Mouse (Mus musculus): ENCODE measurements around the gene Cbl. TPM values are rescaled to one million over a fixed set of nuclear protein-coding genes. Genes with fewer than 3 reads are reported as not detected.

Cbl gene
- polyA plus RNA-seq, 1 experiment from 2014 or later = 13.0 TPM

- Histone ChIP-seq H3K36me3 (ENCODE audit: control insufficient read depth, insufficient read depth) (no peaks in the 10 kb centered on the region; the same call in 1 of the 2 replicates), H3K9ac (ENCODE audit: low read length) (no peak overlapping the region), H3K4me2 (ENCODE audit: low read depth, low read length) (no peak overlapping the region), H3K27ac (ENCODE audit: low read length) (no peak overlapping the region), H3K9me3 (replicated peaks; ENCODE audit: control insufficient read depth, low read length) (no peaks in the 10 kb centered on the region), H3K27me3 (ENCODE audit: control insufficient read depth, insufficient read depth, low read length) (no peaks in the 10 kb centered on the region), H3K4me3 (ENCODE audit: low read length) (no peak overlapping the region), H3K4me1 (ENCODE audit: control insufficient read depth, insufficient read depth, low read length) (peaks cover 9% of the 10 kb centered on the region; the same call in 1 of the 2 replicates)
- ATAC-seq (replicated peaks; ENCODE audit: extremely low read depth, insufficient read depth, low FRiP score) = no peak
- WGBS = 73% methylated on average over 12 of the region's 12 CpGs
These were observed 45.6 kb downstream of the Cbl start for GRCm38 (mm10) chr9:44188223-44188622.

GRCm38 (mm10) chr9:44182260-44182659, 51.6 kb downstream of the Cbl start:
- no peaks in the 10 kb centered on the region for H3K9me3 ChIP-seq (replicated peaks; ENCODE audit: control insufficient read depth, low read length)
- peak overlapping the region; percentile 73 for H3K27ac ChIP-seq (ENCODE audit: low read length)
- WGBS = 84% methylated on average over 3 of the region's 3 CpGs
- ATAC-seq (replicated peaks; ENCODE audit: extremely low read depth, insufficient read depth, low FRiP score) = no peak
- H3K4me2 ChIP-seq (ENCODE audit: low read depth, low read length) = no peak overlapping the region
- no peaks in the 10 kb centered on the region for H3K27me3 ChIP-seq (ENCODE audit: control insufficient read depth, insufficient read depth, low read length)
- no peaks in the 10 kb centered on the region for H3K36me3 ChIP-seq (ENCODE audit: control insufficient read depth, insufficient read depth)
- H3K4me1 ChIP-seq (ENCODE audit: control insufficient read depth, insufficient read depth, low read length) = peaks cover 29% of the 10 kb centered on the region
- no peak overlapping the region for H3K4me3 ChIP-seq (ENCODE audit: low read length)
- H3K9ac ChIP-seq (ENCODE audit: low read length) = no peak overlapping the region

- ATAC-seq (replicated peaks; ENCODE audit: extremely low read depth, insufficient read depth, low FRiP score) = no peak; the same call in 1 of the 2 replicates
These were observed 52.3 kb downstream of the Cbl start for GRCm38 (mm10) chr9:44181537-44181936.

GRCm38 (mm10) chr9:44178811-44179210, 55.0 kb downstream of the Cbl start:
- Histone ChIP-seq H3K27ac (ENCODE audit: low read length) (no peak overlapping the region), H3K36me3 (ENCODE audit: control insufficient read depth, insufficient read depth) (no peaks in the 10 kb centered on the region), H3K4me3 (ENCODE audit: low read length) (no peak overlapping the region), H3K4me2 (ENCODE audit: low read depth, low read length) (no peak overlapping the region), H3K9ac (ENCODE audit: low read length) (no peak overlapping the region), H3K4me1 (ENCODE audit: control insufficient read depth, insufficient read depth, low read length) (peaks cover 49% of the 10 kb centered on the region), H3K9me3 (replicated peaks; ENCODE audit: control insufficient read depth, low read length) (no peaks in the 10 kb centered on the region), H3K27me3 (ENCODE audit: control insufficient read depth, insufficient read depth, low read length) (no peaks in the 10 kb centered on the region)
- WGBS = 98% methylated on average over 12 of the region's 12 CpGs
- no peak for ATAC-seq (replicated peaks; ENCODE audit: extremely low read depth, insufficient read depth, low FRiP score)

More at GRCm38 (mm10) chr9:44181537-44181936, 52.3 kb downstream of the Cbl start:
- 25% methylated on average over 5 of the region's 5 CpGs for WGBS
- H3K4me3 ChIP-seq (ENCODE audit: low read length) = no peak overlapping the region
- H3K9me3 ChIP-seq (replicated peaks; ENCODE audit: control insufficient read depth, low read length) = no peaks in the 10 kb centered on the region
- peak overlapping the region; percentile 73 for H3K27ac ChIP-seq (ENCODE audit: low read length)
- peak overlapping the region; percentile 40 for H3K4me2 ChIP-seq (ENCODE audit: low read depth, low read length)
- no peaks in the 10 kb centered on the region for H3K27me3 ChIP-seq (ENCODE audit: control insufficient read depth, insufficient read depth, low read length)
- no peak overlapping the region for H3K9ac ChIP-seq (ENCODE audit: low read length)
- peaks cover 34% of the 10 kb centered on the region for H3K4me1 ChIP-seq (ENCODE audit: control insufficient read depth, insufficient read depth, low read length)
- no peaks in the 10 kb centered on the region for H3K36me3 ChIP-seq (ENCODE audit: control insufficient read depth, insufficient read depth)

- WGBS = 87% methylated on average over 14 of the region's 14 CpGs
- no peak overlapping the region for H3K27ac ChIP-seq (ENCODE audit: low read length)
- ATAC-seq (replicated peaks; ENCODE audit: extremely low read depth, insufficient read depth, low FRiP score) = no peak
- no peaks in the 10 kb centered on the region for H3K27me3 ChIP-seq (ENCODE audit: control insufficient read depth, insufficient read depth, low read length)
- H3K9ac ChIP-seq (ENCODE audit: low read length) = no peak overlapping the region
- H3K4me1 ChIP-seq (ENCODE audit: control insufficient read depth, insufficient read depth, low read length) = peaks cover 49% of the 10 kb centered on the region
- H3K4me2 ChIP-seq (ENCODE audit: low read depth, low read length) = no peak overlapping the region
- H3K4me3 ChIP-seq (ENCODE audit: low read length) = no peak overlapping the region
- no peaks in the 10 kb centered on the region for H3K36me3 ChIP-seq (ENCODE audit: control insufficient read depth, insufficient read depth)
- H3K9me3 ChIP-seq (replicated peaks; ENCODE audit: control insufficient read depth, low read length) = no peaks in the 10 kb centered on the region
These were observed 55.5 kb downstream of the Cbl start for GRCm38 (mm10) chr9:44178389-44178788.

- Histone ChIP-seq H3K4me1 (ENCODE audit: control insufficient read depth, insufficient read depth, low read length) (peaks cover 47% of the 10 kb centered on the region), H3K36me3 (ENCODE audit: control insufficient read depth, insufficient read depth) (peaks cover 9% of the 10 kb centered on the region), H3K4me3 (ENCODE audit: low read length) (no peak overlapping the region), H3K4me2 (ENCODE audit: low read depth, low read length) (no peak overlapping the region), H3K9ac (ENCODE audit: low read length) (no peak overlapping the region), H3K9me3 (replicated peaks; ENCODE audit: control insufficient read depth, low read length) (no peaks in the 10 kb centered on the region), H3K27ac (ENCODE audit: low read length) (no peak overlapping the region), H3K27me3 (ENCODE audit: control insufficient read depth, insufficient read depth, low read length) (no peaks in the 10 kb centered on the region)
- 52% methylated on average over 2 of the region's 2 CpGs for WGBS
- ATAC-seq (replicated peaks; ENCODE audit: extremely low read depth, insufficient read depth, low FRiP score) = no peak
These were observed 56.4 kb downstream of the Cbl start for GRCm38 (mm10) chr9:44177405-44177804.

GRCm38 (mm10) chr9:44175957-44176356, 57.9 kb downstream of the Cbl start:
- 24% methylated on average over 1 of the region's 1 CpGs for WGBS
- Histone ChIP-seq H3K4me3 (ENCODE audit: low read length) (peak overlapping the region; percentile 16), H3K9me3 (replicated peaks; ENCODE audit: control insufficient read depth, low read length) (no peaks in the 10 kb centered on the region), H3K9ac (ENCODE audit: low read length) (peak overlapping the region; percentile 46), H3K27ac (ENCODE audit: low read length) (peak overlapping the region; percentile 83), H3K27me3 (ENCODE audit: control insufficient read depth, insufficient read depth, low read length) (no peaks in the 10 kb centered on the region), H3K36me3 (ENCODE audit: control insufficient read depth, insufficient read depth) (peaks cover 15% of the 10 kb centered on the region), H3K4me2 (ENCODE audit: low read depth, low read length) (peak overlapping the region; percentile 47), H3K4me1 (ENCODE audit: control insufficient read depth, insufficient read depth, low read length) (peaks cover 42% of the 10 kb centered on the region)
- ATAC-seq (replicated peaks; ENCODE audit: extremely low read depth, insufficient read depth, low FRiP score) = 0 out of 2 replicates have a peak, but pooled peaks have one; percentile 23

- peaks cover 15% of the 10 kb centered on the region for H3K36me3 ChIP-seq (ENCODE audit: control insufficient read depth, insufficient read depth)
- peak overlapping the region; percentile 46 for H3K9ac ChIP-seq (ENCODE audit: low read length)
- peak overlapping the region; percentile 47 for H3K4me2 ChIP-seq (ENCODE audit: low read depth, low read length)
- H3K9me3 ChIP-seq (replicated peaks; ENCODE audit: control insufficient read depth, low read length) = no peaks in the 10 kb centered on the region
- no peaks in the 10 kb centered on the region for H3K27me3 ChIP-seq (ENCODE audit: control insufficient read depth, insufficient read depth, low read length)
- peak overlapping the region; percentile 16 for H3K4me3 ChIP-seq (ENCODE audit: low read length)
- peak; percentile 47 for ATAC-seq (replicated peaks; ENCODE audit: extremely low read depth, insufficient read depth, low FRiP score)
- peaks cover 42% of the 10 kb centered on the region for H3K4me1 ChIP-seq (ENCODE audit: control insufficient read depth, insufficient read depth, low read length)
- H3K27ac ChIP-seq (ENCODE audit: low read length) = peak overlapping the region; percentile 83
- WGBS = 19% methylated on average over 6 of the region's 6 CpGs
These were observed 58.3 kb downstream of the Cbl start for GRCm38 (mm10) chr9:44175556-44175955.

- H3K27ac ChIP-seq (ENCODE audit: low read length) = peak overlapping the region; percentile 89
- ATAC-seq (replicated peaks; ENCODE audit: extremely low read depth, insufficient read depth, low FRiP score) = peak; percentile 67
- H3K9me3 ChIP-seq (replicated peaks; ENCODE audit: control insufficient read depth, low read length) = no peaks in the 10 kb centered on the region
- no peak overlapping the region for H3K4me3 ChIP-seq (ENCODE audit: low read length)
- peak overlapping the region; percentile 9; the same call in 1 of the 2 replicates for H3K4me2 ChIP-seq (ENCODE audit: low read depth, low read length)
- H3K4me1 ChIP-seq (ENCODE audit: control insufficient read depth, insufficient read depth, low read length) = peaks cover 32% of the 10 kb centered on the region
- peaks cover 20% of the 10 kb centered on the region for H3K36me3 ChIP-seq (ENCODE audit: control insufficient read depth, insufficient read depth)
- H3K27me3 ChIP-seq (ENCODE audit: control insufficient read depth, insufficient read depth, low read length) = no peaks in the 10 kb centered on the region
- no peak overlapping the region for H3K9ac ChIP-seq (ENCODE audit: low read length)
- 31% methylated on average over 3 of the region's 3 CpGs for WGBS
These were observed 63.1 kb downstream of the Cbl start for GRCm38 (mm10) chr9:44170691-44171151.
